Mouse (Mus musculus) C2C12 (cell line): Measurements from ENCODE around the gene Ctnnd2.

Source experiments
- CEBPB ChIP-seq: IDR thresholded peaks from one replicate; pipeline ENCODE4 v1.6.1; 2011; ENCODE audit warnings: low read depth, mild to moderate bottlenecking, control low read depth, moderate library complexity
- CTCF ChIP-seq: IDR thresholded peaks from one replicate; pipeline ENCODE4 v1.5.1; 2011; ENCODE audit not compliant: control insufficient read depth, insufficient read depth, insufficient read length
- FOSL1 ChIP-seq: IDR thresholded peaks from one replicate; pipeline ENCODE4 v1.8.0; 2011; ENCODE audit warnings: mild to moderate bottlenecking, low read length; ENCODE audit not compliant: poor library complexity, insufficient read depth, severe bottlenecking
- MAX ChIP-seq: IDR thresholded peaks from one replicate; pipeline ENCODE4 v1.6.1; 2011; ENCODE audit warnings: mild to moderate bottlenecking, control low read depth
- MYOD1 ChIP-seq: IDR thresholded peaks from one replicate; pipeline ENCODE4 v1.6.1; 2011; ENCODE audit warnings: low read depth; ENCODE audit not compliant: control insufficient read depth, insufficient read length
- MYOG ChIP-seq: IDR thresholded peaks from one replicate; pipeline ENCODE4 v1.6.1; 2011; ENCODE audit not compliant: control insufficient read depth, insufficient read length; ENCODE audit errors: extremely low read depth
- USF1 ChIP-seq: IDR thresholded peaks from one replicate; pipeline ENCODE4 v1.6.1; 2011; ENCODE audit warnings: low read depth, mild to moderate bottlenecking, control low read depth, moderate library complexity

- TF ChIP-seq CTCF (no peak), CEBPB (no peak), MAX (no peak), USF1 (no peak), FOSL1 (no peak), MYOG (no peak), MYOD1 (no peak)
Observed at GRCm38 (mm10) chr15:30615451-30615850, 443.1 kb downstream of the Ctnnd2 start.
